Mouse (Mus musculus) cortical plate, adult 2 months (tissue): Measurements from ENCODE around the gene Homer2. TPM values are rescaled to one million over a fixed set of nuclear protein-coding genes. Genes with fewer than 3 reads are reported as not detected.

Experiments used
- H3K27ac ChIP-seq: fragments of 200-500 bp; 2 replicates; pipeline ENCODE4 v1.5.1; 2012; ENCODE audit warnings: low read length, control low read depth, inconsistent platforms; ENCODE audit not compliant: insufficient read depth
- H3K4me1 ChIP-seq: fragments of 200-500 bp; 2 replicates; pipeline ENCODE4 v1.6.1; 2011; ENCODE audit warnings: low read length; ENCODE audit not compliant: control insufficient read depth, insufficient read depth
- H3K4me3 ChIP-seq: fragments of 200-500 bp; 2 replicates; pipeline ENCODE4 v1.5.1; 2011; ENCODE audit warnings: mild to moderate bottlenecking, low read length, control low read depth; ENCODE audit not compliant: insufficient read depth
- CTCF ChIP-seq: fragments of 200-500 bp; IDR thresholded peaks from 2 replicates; pipeline ENCODE4 v1.5.1; 2011; ENCODE audit warnings: mild to moderate bottlenecking, control low read depth, low read length; ENCODE audit not compliant: insufficient read depth; ENCODE audit errors: extremely low read depth
- POLR2A ChIP-seq: fragments of 200-500 bp; IDR thresholded peaks from 2 replicates; pipeline ENCODE4 v1.6.1; 2011; ENCODE audit warnings: mild to moderate bottlenecking, low read length, control low read depth; ENCODE audit not compliant: insufficient read depth; ENCODE audit errors: extremely low read depth
- polyA plus RNA-seq: library from polyadenylated mRNA; depleted of rRNA; stranded (reverse); fragments of >200 nt; gene quantifications from 2 replicates; pipeline ENCODE4 v1.2.3, GENCODE M21; 2012

The Homer2 gene
- polyA plus RNA-seq, 1 experiment: 30.8 TPM

DNA sequence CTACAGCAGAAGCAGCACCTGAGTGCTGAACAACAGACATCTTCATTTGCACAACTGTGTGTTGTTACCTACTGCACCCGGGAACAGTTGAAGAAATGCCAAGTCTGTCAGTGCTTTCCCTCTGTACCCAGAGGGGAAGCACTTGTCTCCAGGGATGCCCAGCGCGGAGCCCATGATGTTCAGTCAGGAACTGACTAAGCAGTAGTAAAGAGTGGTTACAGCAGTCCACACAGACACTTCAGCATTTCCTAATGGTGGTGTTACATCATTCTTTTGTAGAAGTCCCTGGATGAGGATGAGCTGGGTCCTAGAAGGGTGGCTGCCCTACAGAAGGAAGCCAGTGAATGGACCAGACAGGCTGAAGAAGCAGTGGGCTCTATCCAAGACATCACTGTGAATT, 129.5 kb downstream of the Homer2 start:
- TF ChIP-seq POLR2A (no peak), CTCF (no peak)
- Histone ChIP-seq H3K4me1 (peaks cover 5% of the 10 kb centered on the region; the same call in 1 of the 2 replicates), H3K4me3 (no peak overlapping the region)

GRCm38 (mm10) chr7:81575606-81576005, 131.7 kb downstream of the Homer2 start:
- Histone ChIP-seq H3K4me1 (peaks cover 8% of the 10 kb centered on the region; the same call in 1 of the 2 replicates), H3K4me3 (no peak overlapping the region), H3K27ac (no peak overlapping the region)
- TF ChIP-seq POLR2A: no peak
- no peak for TF ChIP-seq CTCF

More for the DNA sequence above, 129.5 kb downstream of the Homer2 start:
- no peak overlapping the region for H3K27ac ChIP-seq

DNA sequence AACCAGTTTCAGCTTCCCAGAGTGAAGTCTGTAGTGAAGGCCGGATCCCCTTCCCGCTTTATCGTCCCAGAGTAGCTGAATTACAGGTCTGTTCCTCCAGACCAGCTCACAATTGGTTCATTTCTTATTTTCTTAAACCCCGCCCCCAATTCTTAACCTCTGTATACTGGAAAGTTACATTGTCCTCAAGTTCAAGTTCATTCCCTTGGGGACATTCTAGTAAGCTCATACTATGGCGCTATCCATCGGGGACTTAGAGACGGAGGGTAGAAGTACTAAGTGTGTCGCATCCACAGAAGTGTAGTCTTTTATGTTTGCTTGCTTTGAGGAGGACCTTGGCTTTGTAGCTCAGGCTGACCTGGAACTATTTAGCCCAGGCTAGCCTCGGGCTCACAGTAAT, 133.5 kb downstream of the Homer2 start:
- no peak for TF ChIP-seq POLR2A
- TF ChIP-seq CTCF: no peak
- H3K4me1 ChIP-seq: peaks cover 8% of the 10 kb centered on the region; the same call in 1 of the 2 replicates
- H3K4me3 ChIP-seq: no peak overlapping the region
- H3K27ac ChIP-seq: no peak overlapping the region

DNA sequence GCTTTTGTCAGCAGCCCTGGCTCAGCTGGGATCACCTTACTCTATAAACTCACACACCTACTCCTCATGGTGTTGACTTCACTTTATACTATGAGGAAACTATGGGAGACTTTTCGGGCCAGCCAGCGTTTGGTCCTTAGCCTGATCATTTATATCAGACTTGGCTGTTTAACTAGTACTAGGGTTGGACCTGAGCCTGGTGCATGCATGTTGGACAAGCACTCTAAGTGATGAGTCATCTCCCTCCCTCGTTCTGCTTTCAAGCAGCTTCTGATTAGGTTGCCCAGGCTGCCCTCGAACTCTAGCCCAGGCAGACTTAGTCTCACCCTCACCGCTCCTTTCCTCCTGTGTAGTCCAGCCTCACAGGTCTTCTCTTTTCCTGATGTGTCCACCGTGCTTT, 133.9 kb downstream of the Homer2 start:
- TF ChIP-seq POLR2A: no peak
- TF ChIP-seq CTCF: no peak
- H3K4me3 ChIP-seq: no peak overlapping the region
- no peak overlapping the region for H3K27ac ChIP-seq
- H3K4me1 ChIP-seq: peaks cover 8% of the 10 kb centered on the region; the same call in 1 of the 2 replicates

DNA sequence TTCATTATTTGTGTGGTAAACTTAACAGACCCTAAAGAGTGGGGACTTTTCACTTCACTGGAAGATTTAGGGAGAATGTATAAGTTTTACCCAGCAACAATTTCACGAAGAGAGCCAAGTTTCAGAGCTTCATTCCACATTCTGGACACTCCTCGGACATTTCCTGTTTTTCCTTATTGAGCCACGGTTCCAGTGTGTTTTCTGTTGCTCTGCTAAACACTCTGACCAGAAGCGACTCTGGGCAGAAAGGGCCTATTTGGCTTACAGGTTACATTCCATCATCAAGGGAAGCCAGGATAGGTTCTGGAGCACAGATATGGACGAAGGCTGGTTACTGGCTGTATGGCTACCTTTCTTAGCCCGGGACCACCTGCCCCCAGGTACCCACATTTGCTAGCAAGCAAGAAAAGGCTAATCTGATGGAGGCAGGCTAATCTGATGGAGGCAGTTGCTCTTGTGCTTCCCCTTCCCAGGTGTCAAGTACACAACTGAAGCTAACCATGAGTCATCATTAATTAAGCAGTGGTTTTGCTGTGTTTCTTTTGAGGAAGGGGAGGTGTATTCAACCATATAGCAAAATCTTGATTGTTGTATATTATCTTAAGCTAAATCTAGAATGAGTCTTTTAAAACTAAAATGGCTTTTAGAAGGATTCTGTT, 134.6 kb downstream of the Homer2 start:
- Histone ChIP-seq H3K4me3 (peak overlapping the region; percentile 99), H3K4me1 (peaks cover 8% of the 10 kb centered on the region; the same call in 1 of the 2 replicates), H3K27ac (no peak overlapping the region)
- TF ChIP-seq CTCF: no peak
- no peak for TF ChIP-seq POLR2A

- Histone ChIP-seq H3K27ac (peak overlapping the region; percentile 94), H3K4me3 (peak overlapping the region; percentile 99), H3K4me1 (peaks cover 8% of the 10 kb centered on the region; the same call in 1 of the 2 replicates)
- TF ChIP-seq CTCF (no peak), POLR2A (no peak)
These were observed 135.3 kb downstream of the Homer2 start for GRCm38 (mm10) chr7:81571941-81572441.

DNA sequence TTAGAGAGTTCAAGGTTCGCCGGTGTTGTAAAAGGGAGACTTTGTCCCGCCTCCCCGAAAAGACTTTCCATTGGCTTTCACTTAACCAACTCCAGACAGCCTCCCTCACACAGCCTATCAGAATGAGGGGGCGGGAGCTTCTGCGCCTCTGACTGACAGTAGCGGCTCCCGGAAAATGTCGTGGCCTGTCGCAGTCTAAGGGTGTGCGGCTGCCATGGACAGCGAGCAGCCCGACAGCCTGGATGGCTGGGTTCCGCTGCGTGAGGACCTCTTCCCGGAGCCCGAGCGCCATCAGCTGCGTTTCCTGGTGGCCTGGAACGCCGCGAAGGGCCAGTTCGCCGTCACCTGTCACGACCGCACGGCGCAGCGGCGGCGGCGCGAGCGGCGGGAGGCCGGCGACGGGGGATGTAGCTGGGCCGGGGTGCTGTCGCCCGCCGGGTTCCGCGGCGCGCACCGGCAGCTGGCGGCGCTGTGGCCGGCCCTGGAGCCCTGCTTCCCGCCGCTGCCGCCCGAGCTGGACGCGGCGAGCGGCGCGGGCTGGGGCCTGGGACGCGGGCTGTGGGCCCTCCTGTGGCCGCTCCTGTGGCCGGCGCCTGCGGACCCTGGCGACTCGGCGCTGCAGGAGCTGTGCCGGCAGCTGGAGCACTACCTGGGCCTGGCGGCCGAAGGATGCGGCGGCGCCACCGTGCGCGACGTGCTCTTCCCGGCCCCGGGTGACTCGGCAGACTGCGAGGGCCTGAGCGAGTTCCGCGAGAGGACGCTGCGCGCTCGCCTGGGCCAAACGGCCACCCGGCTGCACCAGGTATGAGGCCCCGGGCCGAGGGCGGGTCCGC, 136.0 kb downstream of the Homer2 start, which contains the start of gene Whamm:
Gene Whamm, plus strand, starts transcription at position 159 of the 833 bp plus-strand sequence.
- peaks cover 8% of the 10 kb centered on the region; the same call in 1 of the 2 replicates for H3K4me1 ChIP-seq
- peak within 1 kb of the TSS; percentile 94 for H3K27ac ChIP-seq
- TF ChIP-seq CTCF: no peak
- TF ChIP-seq POLR2A: peak; percentile 96
- H3K4me3 ChIP-seq: peak within 1 kb of the TSS; percentile 99

- Histone ChIP-seq H3K4me3 (peak overlapping the region; percentile 99), H3K27ac (no peak overlapping the region), H3K4me1 (peaks cover 8% of the 10 kb centered on the region; the same call in 1 of the 2 replicates)
- TF ChIP-seq CTCF (peak; percentile 37; the same call in 1 of the 2 replicates), POLR2A (no peak)
These were observed 136.6 kb downstream of the Homer2 start for GRCm38 (mm10) chr7:81570752-81571107.

GRCm38 (mm10) chr7:81570271-81570670, 137.1 kb downstream of the Homer2 start:
- no peak overlapping the region; the same call in 1 of the 2 replicates for H3K4me3 ChIP-seq
- TF ChIP-seq CTCF: no peak
- no peak for TF ChIP-seq POLR2A
- H3K27ac ChIP-seq: no peak overlapping the region
- H3K4me1 ChIP-seq: peaks cover 8% of the 10 kb centered on the region; the same call in 1 of the 2 replicates

DNA sequence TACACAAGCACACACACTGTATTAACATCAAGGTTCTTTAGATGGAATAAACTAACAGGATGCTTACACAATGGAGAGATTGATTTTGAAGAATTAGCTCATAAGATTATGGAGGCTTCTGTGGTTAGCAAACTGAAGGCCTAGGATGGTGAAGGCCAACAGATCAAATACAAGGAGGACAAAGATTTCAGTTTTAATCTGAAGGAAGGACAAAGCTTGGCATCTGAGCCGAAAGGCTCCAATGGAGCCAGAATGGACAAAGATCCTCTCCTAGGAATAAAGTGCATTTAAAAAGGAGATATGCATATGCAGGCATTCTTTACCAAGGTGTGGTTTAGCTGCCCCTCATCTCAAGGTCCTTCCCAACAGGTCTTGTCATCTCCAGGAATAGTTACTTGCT, 137.5 kb downstream of the Homer2 start:
- Histone ChIP-seq H3K4me1 (peaks cover 8% of the 10 kb centered on the region; the same call in 1 of the 2 replicates), H3K27ac (no peak overlapping the region), H3K4me3 (no peak overlapping the region)
- no peak for TF ChIP-seq CTCF
- TF ChIP-seq POLR2A: no peak
